Mouse (Mus musculus): ENCODE results near the gene Krtap5-1.
"Not testable (repeated sequence)": the region's sequence is repeated elsewhere in the genome, so short reads cannot be mapped to it uniquely, and the experiment has no call there.

Gene Krtap5-1

DNA sequence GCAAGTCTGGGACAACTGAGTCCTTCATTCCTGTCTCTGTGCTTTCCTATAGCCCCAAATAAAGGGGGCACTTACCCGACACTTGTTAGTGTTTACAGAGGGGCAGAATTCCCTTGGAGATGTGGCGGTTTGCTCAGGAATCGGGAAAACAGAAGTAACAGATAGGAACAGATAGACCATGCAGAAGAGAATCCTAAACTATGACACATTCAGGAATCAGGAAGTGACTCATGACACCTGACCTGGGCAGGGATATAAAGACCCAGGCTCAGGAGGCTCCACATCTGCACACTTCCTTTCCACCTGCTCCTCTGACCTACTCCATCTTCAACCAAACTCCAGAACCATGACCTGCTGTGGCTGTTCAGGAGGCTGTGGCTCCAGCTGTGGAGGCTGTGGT is 6.3 kb upstream of the Krtap5-1 start, which contains the start of gene Krtap5-4:
Gene Krtap5-4, plus strand, starts transcription at position 301 of the 400 bp plus-strand sequence.
- no peak for DNase-seq (ENCODE audit: extremely low spot score, low read depth, low spot score)

DNA sequence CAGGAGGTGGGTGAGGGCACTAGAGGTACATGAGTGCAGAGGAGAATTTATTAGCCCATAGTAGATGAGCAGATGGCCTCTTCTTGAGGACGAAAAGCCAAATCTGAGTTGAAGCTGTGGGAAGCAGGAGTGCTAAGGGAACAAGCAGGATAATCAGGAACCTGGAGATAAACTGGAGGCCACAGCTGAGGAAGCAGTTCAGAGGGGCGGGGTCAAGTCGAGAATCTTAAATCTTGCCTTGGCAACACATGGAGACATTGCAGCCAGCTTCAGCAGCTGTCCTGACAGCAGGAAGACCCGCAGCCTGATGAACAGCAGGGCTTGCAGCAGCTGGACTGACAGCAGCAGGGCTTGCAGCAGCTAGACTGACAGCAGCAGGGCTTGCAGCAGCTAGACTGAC is 810 bp downstream of the Krtap5-1 start:
- DNase-seq (ENCODE audit: extremely low spot score, low read depth, low spot score), result not testable (repeated sequence)

DNA sequence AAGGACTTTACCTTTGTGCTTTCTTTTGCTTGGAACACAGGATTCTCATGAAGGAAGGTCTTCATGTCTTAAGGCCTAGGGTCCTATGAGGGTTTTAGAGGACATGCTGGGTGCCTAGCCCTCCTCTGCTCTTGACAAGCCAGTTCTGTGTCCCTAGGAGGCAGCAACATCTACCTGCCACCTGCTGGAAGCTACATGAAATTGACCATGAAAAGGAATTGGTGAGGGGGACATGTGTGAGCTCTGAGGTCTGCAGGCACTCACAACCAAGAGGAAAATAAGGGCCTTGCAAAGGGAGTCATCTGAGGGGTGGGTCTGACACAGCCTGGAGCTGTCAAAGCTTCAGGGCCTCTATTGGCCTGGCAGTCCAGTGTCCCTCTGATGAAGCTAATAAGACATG is 1.5 kb downstream of the Krtap5-1 start:
- no peak for DNase-seq (ENCODE audit: extremely low spot score, low read depth, low spot score)

DNA sequence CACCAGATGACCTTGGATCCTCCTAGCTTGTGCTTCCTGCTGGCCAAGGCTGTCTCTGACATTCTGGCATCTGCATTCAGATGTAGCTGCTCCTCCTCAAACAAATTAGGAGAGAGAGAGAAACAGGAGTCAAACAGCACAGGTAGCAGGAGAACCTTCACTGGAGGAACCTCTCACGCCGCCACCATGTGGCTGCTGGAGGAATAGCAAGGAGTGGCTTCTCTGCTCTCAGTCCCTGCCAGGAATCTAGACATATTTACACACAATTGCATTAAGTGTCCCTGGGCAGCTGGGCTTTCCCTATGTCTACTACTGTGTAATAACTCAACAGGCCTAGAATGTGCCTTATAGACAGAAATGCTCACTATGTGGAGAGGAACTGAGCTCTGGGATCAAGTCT is 3.1 kb downstream of the Krtap5-1 start:
- DNase-seq (ENCODE audit: extremely low spot score, low read depth, low spot score), result peak; percentile 24

DNA sequence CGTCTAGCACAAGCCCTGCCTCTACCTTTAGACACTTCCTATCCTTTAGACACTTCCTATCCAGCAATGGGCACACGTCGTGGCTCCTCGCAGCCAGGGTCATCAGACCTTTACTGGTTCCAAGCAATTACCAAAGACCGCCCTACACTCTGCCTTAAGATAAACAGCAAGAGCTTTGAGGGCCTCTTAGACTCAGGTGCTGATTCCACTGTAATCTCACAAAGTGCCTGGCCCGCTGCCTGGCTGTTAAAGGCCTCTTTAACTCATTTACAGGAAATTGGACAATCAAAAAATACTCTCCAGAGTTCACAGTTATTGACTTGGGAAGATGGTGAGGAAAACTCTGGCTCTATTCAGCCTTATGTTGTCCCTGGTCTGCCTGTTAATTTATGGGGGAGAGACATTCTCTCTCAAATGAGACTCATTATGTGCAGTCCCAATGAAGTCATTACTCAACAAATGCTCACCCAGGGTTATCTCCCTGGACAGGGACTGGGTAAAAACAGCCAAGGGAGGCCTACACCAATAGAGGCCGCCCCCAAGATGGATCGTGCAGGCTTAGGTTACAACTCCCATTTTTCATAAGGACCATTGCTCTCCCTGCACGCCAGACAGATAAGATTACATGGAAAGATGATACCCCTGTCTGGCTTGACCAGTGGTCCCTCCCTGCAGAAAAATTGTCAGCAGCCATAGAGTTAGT is 10.9 kb downstream of the Krtap5-1 start:
- not testable (repeated sequence) for DNase-seq (ENCODE audit: extremely low spot score, low read depth, low spot score)

DNA sequence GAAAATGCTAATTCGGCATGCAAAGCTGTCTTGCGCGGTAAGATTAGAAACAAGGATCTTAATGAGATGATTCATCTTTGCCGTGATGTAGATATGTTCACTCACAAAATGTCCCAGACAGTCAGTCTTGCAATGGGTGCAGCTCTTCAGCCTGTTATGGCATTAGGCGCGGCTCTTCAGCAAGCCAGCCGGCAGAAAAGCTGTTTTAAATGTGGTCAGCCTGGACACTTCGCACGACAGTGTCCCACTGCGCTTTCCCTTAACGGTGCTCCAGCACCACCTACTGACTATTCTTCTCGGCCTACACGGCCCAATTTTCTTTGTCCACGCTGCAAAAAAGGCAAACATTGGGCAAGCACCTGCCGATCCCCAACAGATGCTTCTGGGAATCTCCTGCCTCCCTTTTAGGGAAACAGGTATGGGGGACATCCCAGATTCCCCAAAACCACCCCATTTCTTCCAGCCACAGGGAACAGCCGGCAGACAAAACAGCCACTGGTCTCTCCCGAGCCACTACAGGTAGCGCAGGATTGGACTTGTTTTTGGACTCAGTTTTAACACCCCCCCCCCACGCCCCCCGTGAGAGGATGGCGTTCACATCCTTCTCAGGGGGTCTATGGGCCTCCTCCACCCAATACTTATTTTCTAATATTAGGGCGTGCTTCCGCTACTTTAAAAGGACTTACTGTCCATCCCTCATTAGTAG is 11.6 kb downstream of the Krtap5-1 start:
- peak; percentile 53 for DNase-seq (ENCODE audit: extremely low spot score, low read depth, low spot score)

DNA sequence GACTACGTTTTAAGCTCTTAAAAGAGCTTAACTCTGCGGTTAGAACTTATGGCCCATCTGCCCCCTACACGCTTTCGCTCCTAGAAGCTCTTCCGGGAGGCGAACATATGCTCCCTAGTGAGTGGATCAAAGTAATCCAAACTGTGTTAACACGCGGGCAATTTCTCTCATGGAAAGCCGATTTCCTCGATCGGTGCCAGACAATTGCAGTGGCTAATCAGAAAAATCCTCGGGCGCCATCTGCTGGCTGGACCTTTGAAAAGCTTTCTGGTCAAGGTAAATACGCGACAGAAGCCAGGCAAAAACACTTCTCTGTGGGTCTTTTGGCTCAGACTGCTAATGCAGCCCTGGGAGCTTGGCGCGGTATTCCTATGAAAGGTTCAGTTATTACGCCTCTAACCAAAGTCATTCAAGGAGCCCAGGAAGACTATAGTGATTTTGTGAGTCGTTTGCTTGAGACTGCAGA is 12.3 kb downstream of the Krtap5-1 start:
- peak; percentile 97 for DNase-seq (ENCODE audit: extremely low spot score, low read depth, low spot score)

DNA sequence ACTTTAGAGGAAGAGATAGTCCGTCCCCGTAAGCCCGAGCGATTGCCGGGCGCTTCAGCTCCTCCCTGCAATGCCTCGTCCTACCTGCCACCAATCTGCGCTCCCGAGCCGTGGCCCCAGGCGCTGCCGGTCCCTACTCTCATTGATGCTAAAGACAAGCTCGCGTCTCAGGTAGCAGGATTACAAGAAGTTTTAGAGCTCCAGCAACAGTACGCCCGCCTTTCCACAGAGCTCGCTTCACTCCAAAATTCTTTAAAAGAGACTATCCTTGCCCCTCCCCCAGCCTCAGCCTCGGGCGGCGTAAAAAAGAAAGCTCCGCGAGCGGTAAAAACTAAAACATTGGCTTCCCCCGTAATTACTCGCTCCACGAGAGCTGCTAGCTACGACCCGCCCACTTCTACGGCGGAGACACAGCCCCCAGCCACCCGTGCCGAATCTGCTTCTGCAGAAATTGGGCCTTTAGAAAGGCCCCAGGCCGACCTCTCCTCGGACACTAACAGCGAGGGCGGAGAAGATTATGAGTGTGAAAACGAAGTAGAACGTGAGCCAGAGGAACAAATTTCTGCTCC is 12.8 kb downstream of the Krtap5-1 start:
- peak; percentile 33 for DNase-seq (ENCODE audit: extremely low spot score, low read depth, low spot score)

DNA sequence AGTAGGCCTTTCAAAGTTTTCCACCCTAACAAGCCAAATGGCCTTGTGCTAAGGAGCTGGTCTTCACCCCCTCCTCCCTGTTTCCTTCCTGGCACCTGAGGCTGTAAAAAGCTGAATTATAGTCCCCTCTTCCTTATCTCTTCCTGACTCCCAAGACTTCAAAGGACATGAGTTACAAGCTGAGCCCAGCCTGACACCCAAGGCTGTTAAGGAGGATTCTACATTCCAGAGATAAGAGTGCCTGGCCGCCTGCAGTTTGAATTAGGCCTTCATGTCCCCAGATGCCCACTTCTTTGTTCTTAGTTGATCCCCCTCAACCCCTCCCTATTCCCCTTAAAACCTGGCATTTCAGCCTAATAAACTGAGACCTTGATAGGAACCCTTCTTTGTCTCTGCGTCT is 14.1 kb downstream of the Krtap5-1 start:
- DNase-seq (ENCODE audit: extremely low spot score, low read depth, low spot score), result not testable (repeated sequence)

DNA sequence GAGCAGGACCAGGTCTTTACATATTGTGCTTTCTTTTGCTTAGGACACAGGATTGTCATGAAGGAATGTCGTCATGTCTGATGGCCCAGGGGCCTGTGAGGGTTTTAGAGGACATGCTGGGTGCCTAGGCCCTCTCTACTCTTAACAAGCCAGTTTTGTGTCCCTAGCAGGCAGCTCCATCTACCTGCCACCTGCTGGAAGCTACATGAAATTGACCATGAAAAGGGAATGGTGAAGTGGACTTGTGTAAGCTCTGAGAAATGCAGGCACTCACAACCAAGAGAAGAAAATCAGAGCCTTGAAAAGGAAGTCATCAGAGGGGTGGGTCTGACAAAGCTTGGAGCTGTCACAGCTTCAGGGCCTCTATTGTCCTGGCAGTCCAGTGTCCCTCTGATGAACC is 17.6 kb downstream of the Krtap5-1 start:
- DNase-seq (ENCODE audit: extremely low spot score, low read depth, low spot score), result not testable (repeated sequence)

DNA sequence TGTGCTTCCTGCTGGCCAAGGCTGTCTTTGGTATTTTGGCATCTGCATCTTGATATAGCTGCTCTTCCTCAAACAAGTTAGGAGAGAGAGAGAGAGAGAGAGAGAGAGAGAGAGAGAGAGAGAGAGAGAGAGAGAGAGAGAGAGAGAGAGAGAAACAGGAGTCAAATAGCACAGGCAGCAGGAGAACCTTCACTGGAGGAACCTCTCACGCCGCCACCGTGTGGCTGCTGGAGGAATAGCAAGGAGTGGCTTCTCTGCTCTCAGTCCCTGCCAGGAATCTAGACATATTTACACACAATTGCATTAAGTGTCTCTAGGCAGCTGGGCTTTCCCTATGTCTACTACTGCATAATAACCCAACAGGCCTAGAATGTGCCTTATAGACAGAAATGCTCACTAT is 18.7 kb downstream of the Krtap5-1 start:
- DNase-seq (ENCODE audit: extremely low spot score, low read depth, low spot score), result not testable (repeated sequence)

DNA sequence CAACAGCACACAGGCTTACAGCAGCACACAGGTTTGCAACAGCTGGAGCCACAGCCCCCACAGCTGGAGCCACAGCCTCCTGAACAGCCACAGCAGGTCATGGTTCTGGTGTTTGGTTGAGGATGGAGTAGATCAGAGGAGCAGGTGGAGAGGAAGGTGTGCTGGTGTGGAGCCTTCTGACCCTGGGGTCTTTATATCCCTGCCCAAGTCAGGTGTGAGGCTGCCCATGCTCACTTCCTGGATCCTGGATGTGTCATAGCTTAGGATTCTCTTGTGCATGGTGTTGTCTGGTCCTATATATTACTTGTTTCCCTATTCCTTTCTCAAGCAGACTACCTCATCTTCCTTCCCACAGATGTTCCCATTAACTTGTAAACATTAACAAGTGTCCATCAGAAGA is 22.7 kb downstream of the Krtap5-1 start, which contains the start of gene Gm4559:
Gene Gm4559, minus strand, starts transcription at position 101 of the 400 bp plus-strand sequence.
- DNase-seq (ENCODE audit: extremely low spot score, low read depth, low spot score), result not testable (repeated sequence)

DNA sequence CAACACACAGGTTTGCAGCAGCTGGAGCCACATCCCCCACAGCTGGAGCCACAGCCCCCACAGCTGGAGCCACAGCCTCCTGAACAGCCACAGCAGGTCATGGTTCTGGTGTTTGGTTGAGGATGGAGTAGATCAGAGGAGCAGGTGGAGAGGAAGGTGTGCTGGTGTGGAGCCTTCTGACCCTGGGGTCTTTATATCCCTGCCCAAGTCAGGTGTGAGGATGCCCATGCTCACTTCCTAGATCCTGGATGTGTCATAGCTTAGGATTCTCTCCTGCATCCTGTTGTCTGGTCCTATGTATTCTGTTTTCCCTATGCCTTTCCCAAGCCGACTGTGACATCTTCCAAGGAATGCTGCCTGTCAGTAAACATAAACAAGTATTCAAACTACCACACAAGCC is 38.7 kb downstream of the Krtap5-1 start, which contains the start of gene Gm2431:
Gene Gm2431, minus strand, starts transcription at position 101 of the 400 bp plus-strand sequence.
- DNase-seq (ENCODE audit: extremely low spot score, low read depth, low spot score), result not testable (repeated sequence)

DNA sequence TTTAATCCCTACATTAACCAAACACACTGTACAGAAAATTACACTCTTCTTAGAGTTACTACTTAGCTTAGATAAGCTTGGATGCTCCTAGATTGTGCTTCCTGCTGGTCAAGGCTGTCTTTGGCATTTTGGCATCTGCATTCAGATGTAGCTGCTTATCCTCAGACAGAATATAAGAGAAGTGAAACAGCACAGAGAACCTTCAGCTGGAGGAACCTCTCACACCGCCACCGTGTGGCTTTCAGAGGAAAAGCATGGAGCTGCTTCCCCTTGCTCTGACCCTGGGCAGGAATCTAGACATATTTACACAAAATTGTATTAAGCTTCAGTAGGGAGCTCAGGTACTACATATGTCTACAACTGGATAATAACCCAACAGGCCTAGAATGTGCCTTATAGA is 41.4 kb downstream of the Krtap5-1 start:
- no peak for DNase-seq (ENCODE audit: extremely low spot score, low read depth, low spot score)

DNA sequence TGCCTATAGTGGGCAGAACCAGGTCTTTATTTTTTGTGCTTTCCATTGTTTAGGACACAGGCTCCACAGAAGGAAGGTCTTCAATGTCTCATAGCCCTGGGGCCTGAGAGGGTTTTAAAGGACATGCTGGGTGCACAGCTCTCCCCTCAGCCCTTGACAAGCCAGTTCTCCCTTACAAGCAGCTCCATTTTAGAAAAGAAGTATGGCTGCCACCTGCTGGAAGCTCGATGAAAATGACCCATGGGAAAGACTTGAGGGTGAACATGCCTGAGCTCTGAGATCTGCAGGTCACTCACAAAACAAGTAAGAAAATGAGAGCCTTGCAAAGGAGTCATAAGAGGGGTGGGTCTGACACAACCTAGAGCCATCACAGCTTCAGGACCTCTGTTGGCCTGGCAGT is 47.1 kb downstream of the Krtap5-1 start:
- DNase-seq (ENCODE audit: extremely low spot score, low read depth, low spot score), result peak; percentile 12
